Mouse (Mus musculus) heart, adult 2 months (tissue): ENCODE data around the gene Iqschfp. TPM values are rescaled to one million over a fixed set of nuclear protein-coding genes. Genes with fewer than 3 reads are reported as not detected.

Experiments used
- DNase-seq, 2 experiments: peaks; one replicate each; pipeline ENCODE4 v3.0.0; 2021
- H3K27ac ChIP-seq: fragments of 200-600 bp; 2 replicates; pipeline ENCODE4 v1.8.1; 2022
- H3K27me3 ChIP-seq: fragments of 200-500 bp; 2 replicates; pipeline ENCODE4 v1.6.1; 2012; ENCODE audit warnings: mild to moderate bottlenecking, low read length, inconsistent platforms, mixed read lengths; ENCODE audit not compliant: control insufficient read depth, insufficient read depth
- H3K36me3 ChIP-seq: fragments of 200-500 bp; 2 replicates; pipeline ENCODE4 v1.6.1; 2012; ENCODE audit warnings: low read length, inconsistent platforms; ENCODE audit not compliant: control insufficient read depth, insufficient read depth
- H3K4me1 ChIP-seq: fragments of 200-500 bp; 2 replicates; pipeline ENCODE4 v1.6.1; 2011; ENCODE audit warnings: low read length; ENCODE audit not compliant: control insufficient read depth, insufficient read depth
- H3K4me3 ChIP-seq: fragments of 200-600 bp; 2 replicates; pipeline ENCODE4 v1.8.1; 2022
- H3K79me2 ChIP-seq: fragments of 200-500 bp; replicated peaks from 2 replicates; pipeline ENCODE4 v1.6.1; 2012; ENCODE audit warnings: mild to moderate bottlenecking, inconsistent platforms, low read length, moderate library complexity, mixed read lengths; ENCODE audit not compliant: control insufficient read depth, insufficient read depth
- H3K9ac ChIP-seq: fragments of 200-500 bp; 2 replicates; pipeline ENCODE4 v1.6.1; 2012; ENCODE audit warnings: low read depth, mild to moderate bottlenecking, control low read depth, inconsistent platforms, low read length, mixed read lengths
- CTCF ChIP-seq: fragments of 200-600 bp; IDR thresholded peaks from 2 replicates; pipeline ENCODE4 v1.8.1; 2022; ENCODE audit warnings: antibody characterized with exemption, mild to moderate bottlenecking, moderate library complexity
- EP300 ChIP-seq: fragments of 200-500 bp; IDR thresholded peaks from 2 replicates; pipeline ENCODE4 v1.6.1; 2011; ENCODE audit warnings: low read depth, low read length, control low read depth; ENCODE audit not compliant: insufficient read depth
- POLR2A ChIP-seq: fragments of 200-500 bp; IDR thresholded peaks from 2 replicates; pipeline ENCODE4 v1.6.1; 2011; ENCODE audit warnings: mild to moderate bottlenecking, low read depth, low read length, control low read depth; ENCODE audit not compliant: insufficient read depth
- WGBS: fragments of 180-500 bp; shearing (Covaris S2); methylation state at CpG from one replicate; pipeline ENCODE4 v1.1.7; 2018; 5-methylcytosine and 5-hydroxymethylcytosine counted together
- intact Hi-C: fragments of 180-260 bp; cut with DNase I; formaldehyde crosslinking; loops from one replicate; pipeline ENCODE4 v1.15.1; 2025
- polyA plus RNA-seq: library from polyadenylated mRNA; depleted of rRNA; stranded (reverse); fragments of >200 nt; gene quantifications from 2 replicates; pipeline ENCODE4 v1.2.3, GENCODE M21; 2012
- total RNA-seq, 2 experiments: library from RNA; stranded (reverse); gene quantifications; 2 replicates each; pipeline ENCODE4 v1.2.3; 2021

Iqschfp gene
- total and polyA plus RNA-seq, 3 experiments, result not detected

DNA sequence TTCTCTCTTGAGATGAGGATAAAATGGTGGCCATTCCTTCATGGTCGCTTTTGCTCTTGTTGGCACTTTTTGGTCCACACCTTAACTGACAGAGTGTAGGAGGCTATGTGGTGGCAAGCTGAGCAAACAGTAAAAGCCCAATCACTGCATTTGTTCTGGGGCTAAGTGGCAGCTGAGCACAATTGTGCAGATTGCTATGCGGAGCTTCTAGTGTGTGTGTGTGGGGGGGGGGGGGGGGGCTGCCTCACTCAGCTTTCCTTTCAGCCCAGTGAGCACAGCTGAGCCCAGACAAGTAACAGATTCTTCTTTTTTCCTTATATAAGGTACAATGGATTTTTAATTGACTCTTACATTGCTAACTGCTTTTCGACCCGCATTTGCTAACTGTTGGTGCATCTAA, 110.4 kb downstream of the Iqschfp start:
- WGBS, result 83% methylated on average over 4 of the region's 4 CpGs

DNA sequence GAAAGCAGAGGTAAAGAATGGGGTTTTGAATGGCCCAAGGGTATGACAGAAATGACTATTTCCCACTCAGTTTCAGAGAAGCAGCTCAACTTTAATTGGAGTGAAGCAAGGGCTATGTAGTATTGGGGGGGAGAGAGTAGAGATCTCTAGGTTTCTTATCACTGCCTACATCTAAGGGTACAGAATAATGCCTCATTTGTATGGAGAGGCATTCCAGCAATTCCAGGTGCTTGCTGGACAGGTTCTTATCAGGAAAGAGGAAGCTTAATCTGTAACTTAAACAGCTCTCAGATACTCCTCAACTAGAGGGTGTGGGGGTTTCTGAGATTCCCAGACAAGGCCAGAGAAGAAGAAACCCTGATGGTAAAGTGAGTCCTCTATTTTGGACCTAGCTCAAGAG, 120.3 kb downstream of the Iqschfp start:
- no peaks in the 10 kb centered on the region for H3K79me2 ChIP-seq
- intact Hi-C loops, result no loop called here
- no peak overlapping the region for H3K9ac ChIP-seq
- TF ChIP-seq CTCF, result no peak
- TF ChIP-seq EP300, result no peak
- TF ChIP-seq POLR2A, result no peak
- DNase-seq, result no peak
- no peaks in the 10 kb centered on the region for H3K4me1 ChIP-seq
- no peaks in the 10 kb centered on the region for H3K36me3 ChIP-seq
- no peak overlapping the region for H3K4me3 ChIP-seq
- no peak overlapping the region for H3K27ac ChIP-seq
- H3K27me3 ChIP-seq, result no peaks in the 10 kb centered on the region

More for the DNA sequence above, 110.4 kb downstream of the Iqschfp start:
- Histone ChIP-seq H3K4me3 (no peak overlapping the region), H3K4me1 (no peaks in the 10 kb centered on the region), H3K27me3 (no peaks in the 10 kb centered on the region), H3K27ac (no peak overlapping the region), H3K79me2 (no peaks in the 10 kb centered on the region), H3K9ac (no peak overlapping the region), H3K36me3 (no peaks in the 10 kb centered on the region)
- intact Hi-C loops, result no loop called here
- no peak for DNase-seq
- TF ChIP-seq EP300, result no peak
- TF ChIP-seq CTCF, result no peak
- no peak for TF ChIP-seq POLR2A

DNA sequence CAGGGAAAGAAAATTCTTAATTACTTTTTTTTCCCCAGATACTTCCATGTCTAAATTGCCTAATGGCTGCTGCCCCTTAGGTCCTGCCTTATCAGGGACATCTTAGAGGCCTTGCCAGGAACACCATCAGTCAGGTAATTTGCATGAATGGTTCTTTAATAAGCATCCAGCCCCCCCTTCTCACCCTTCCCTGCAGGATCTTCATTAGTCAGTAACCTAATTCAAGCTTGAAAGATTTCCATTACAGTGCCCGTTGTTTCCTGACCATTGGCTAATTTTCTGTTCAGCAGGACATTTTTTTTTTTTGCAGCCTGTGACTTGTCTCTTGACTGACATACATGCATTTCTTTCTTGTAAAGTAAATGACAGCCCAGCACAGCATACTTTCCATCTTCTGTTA, 123.8 kb downstream of the Iqschfp start:
- Histone ChIP-seq H3K4me3 (no peak overlapping the region), H3K4me1 (no peaks in the 10 kb centered on the region), H3K79me2 (no peaks in the 10 kb centered on the region), H3K36me3 (no peaks in the 10 kb centered on the region), H3K27ac (no peak overlapping the region), H3K27me3 (no peaks in the 10 kb centered on the region), H3K9ac (no peak overlapping the region)
- no peak for DNase-seq
- intact Hi-C loops, result no loop called here
- WGBS, result 53% methylated on average over 1 of the region's 1 CpGs
- no peak for TF ChIP-seq CTCF
- no peak for TF ChIP-seq EP300
- TF ChIP-seq POLR2A, result no peak

DNA sequence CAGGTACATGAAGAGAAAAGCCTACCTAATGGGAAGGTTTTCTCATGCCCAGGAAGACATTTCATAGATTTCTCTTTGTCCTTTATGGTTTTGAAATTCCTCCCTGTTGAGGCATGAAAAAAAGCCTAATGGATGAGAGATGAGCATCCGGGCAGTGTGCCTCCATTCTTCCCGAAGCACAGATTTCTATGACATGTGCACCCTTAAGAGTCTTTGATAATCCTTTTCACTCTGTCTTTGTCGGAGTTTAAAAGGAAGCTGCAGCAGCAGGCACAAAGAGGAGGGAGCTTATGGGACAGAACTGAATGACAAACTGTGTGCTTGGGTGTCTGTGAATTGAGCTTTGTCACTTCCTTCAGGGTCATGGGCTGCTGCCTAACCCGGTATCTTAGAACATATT, 127.4 kb downstream of the Iqschfp start:
- TF ChIP-seq EP300, result no peak
- no peak for TF ChIP-seq CTCF
- no peak for TF ChIP-seq POLR2A
- intact Hi-C loops, result no loop called here

DNA sequence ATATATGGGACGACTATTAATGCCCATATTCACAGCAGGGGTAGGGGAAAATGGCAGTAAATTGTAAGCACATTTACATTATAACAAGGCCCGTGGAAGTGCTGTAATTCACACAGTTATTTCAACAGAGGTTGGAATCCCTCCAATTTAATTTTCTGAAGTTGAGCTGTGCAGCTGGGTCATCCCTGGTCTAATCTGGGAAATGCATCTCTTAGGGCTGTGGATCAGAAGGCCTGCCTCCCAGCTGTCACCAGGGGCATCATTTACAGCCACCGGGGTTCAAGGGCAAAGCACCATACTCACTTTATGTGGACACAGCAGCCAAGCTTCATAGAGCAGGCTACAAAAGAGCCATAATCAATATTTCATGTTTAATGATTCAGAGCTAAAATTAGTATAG, 144.1 kb downstream of the Iqschfp start:
- TF ChIP-seq CTCF, result no peak
- TF ChIP-seq POLR2A, result no peak
- no peak for TF ChIP-seq EP300
- WGBS, result 60% methylated on average over 3 of the region's 3 CpGs
- intact Hi-C loops, result no loop called here

More for the DNA sequence above, 127.4 kb downstream of the Iqschfp start:
- Histone ChIP-seq H3K36me3 (no peaks in the 10 kb centered on the region), H3K4me1 (no peaks in the 10 kb centered on the region), H3K4me3 (no peak overlapping the region), H3K9ac (no peak overlapping the region), H3K27me3 (no peaks in the 10 kb centered on the region), H3K79me2 (no peaks in the 10 kb centered on the region), H3K27ac (no peak overlapping the region)
- WGBS, result 49% methylated on average over 4 of the region's 4 CpGs
- DNase-seq, result no peak

DNA sequence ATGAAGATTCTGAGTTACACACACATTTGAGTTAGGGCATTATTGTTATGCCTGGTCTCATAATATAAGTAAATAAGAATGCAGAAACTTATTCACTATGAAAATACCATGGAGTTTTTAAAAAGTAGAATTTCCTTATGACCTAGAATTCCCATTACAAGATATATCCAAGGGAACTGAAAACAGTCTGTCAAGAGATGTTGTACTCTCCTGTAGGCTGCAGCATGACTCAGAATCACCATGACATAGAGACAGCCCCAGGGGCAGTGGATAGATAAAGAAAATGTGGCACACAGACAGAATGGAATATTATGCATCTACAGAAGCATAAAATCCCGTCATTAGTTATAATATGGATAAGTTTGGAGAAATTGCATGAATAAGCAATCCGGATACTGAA, 150.9 kb downstream of the Iqschfp start:
- Histone ChIP-seq H3K79me2 (no peaks in the 10 kb centered on the region), H3K9ac (no peak overlapping the region), H3K4me3 (no peak overlapping the region), H3K27ac (no peak overlapping the region), H3K27me3 (no peaks in the 10 kb centered on the region), H3K4me1 (no peaks in the 10 kb centered on the region), H3K36me3 (no peaks in the 10 kb centered on the region)
- DNase-seq, result no peak
- TF ChIP-seq CTCF (no peak), EP300 (no peak), POLR2A (no peak)
- intact Hi-C loops, result no loop called here
- WGBS, result 75% methylated on average over 2 of the region's 2 CpGs

More for the DNA sequence above, 144.1 kb downstream of the Iqschfp start:
- no peak for DNase-seq
- no peaks in the 10 kb centered on the region for H3K36me3 ChIP-seq
- no peak overlapping the region for H3K4me3 ChIP-seq
- no peaks in the 10 kb centered on the region for H3K4me1 ChIP-seq
- no peak overlapping the region for H3K9ac ChIP-seq
- H3K27ac ChIP-seq, result no peak overlapping the region
- no peaks in the 10 kb centered on the region for H3K27me3 ChIP-seq
- no peaks in the 10 kb centered on the region for H3K79me2 ChIP-seq
